Mouse (Mus musculus): ENCODE results near the gene Emilin3.

Emilin3 gene

DNA sequence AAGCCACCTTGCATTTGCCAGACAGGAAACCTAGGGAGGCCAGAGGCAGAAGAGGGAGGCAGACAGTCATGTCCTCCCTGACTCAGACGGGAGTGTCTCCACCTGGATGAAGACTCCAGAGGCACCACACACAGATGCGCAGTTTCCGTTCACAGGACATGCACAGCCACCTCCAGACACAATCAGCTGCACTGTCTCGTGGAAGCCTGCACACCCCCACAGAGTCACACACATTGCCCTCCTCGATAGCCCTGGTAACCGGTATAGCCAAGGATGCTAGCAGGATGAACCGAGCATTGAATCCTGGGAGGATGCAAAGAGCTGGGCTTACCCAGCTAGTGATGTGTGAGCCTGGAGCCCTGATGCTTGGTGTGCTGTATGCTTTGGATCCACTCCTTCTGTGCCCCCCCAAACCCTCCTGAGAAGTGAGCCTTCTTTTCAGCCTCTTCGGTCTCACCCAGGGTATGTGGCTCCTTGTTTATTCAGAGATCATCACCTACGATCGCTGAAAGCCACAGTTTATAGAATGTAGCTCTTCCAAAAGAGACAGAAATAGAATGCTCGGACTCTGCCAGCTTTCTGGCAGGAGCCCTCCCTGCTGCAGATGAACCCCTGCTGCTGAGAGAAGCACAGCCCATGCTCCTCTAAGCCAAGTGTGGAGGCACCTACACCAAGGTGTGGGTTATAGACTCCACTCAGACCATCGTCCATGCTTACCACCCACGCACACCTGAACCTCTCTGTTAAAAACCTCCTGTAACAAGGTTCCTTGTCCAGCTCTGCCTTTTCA lies 3.9 kb upstream of the Emilin3 start:
- DNase-seq = no peak

- no peak for DNase-seq
Observed at GRCm38 (mm10) chr2:160914656-160915055, 2.5 kb upstream of the Emilin3 start.

GRCm38 (mm10) chr2:160911558-160912201 lies 448 bp downstream of the Emilin3 start:
- peak; percentile 34 for DNase-seq

DNA sequence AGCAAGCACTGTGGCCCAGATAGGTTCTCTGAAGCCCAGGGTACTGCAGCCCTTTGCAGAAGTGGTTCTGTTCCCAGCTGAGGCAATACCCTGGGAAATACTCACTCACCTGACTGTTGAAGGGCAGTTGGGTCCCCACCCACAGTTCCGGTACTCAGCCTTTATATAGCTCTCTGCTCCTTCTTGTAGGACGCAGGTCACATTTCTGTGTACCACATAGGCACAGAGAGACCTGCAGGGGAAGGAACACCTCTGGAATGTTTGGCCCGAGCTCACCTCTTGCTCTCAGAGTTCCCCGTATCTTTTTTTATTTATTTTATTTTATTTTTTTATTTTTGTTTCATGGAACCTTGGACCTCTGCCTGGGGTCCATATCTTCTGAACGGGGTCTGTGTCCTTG lies 1.5 kb downstream of the Emilin3 start:
- no peak for DNase-seq

DNA sequence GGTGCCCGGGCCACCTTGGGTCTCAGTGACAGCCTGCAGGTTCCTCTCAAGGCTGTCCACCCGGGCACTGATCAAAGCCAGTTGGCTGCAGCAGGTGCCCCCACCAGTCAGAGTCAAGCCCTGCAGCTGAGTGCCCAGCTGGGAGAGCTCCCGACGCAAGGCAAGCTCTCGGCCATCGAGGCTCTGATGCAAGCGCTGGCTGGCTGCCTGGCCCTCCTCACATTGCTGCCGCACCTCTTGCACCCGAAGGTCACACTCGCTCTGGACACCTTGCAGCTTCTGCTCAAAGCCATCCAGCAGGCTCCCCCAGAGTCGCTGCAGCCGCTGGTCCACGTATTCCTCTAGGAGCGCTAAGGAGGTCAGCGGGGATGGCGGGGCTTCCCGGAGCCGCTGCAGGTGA lies 3.5 kb downstream of the Emilin3 start:
- DNase-seq = no peak

GRCm38 (mm10) chr2:160906101-160906500 lies 6.0 kb downstream of the Emilin3 start:
- no peak for DNase-seq

GRCm38 (mm10) chr2:160905301-160905700 lies 6.8 kb downstream of the Emilin3 start:
- DNase-seq = no peak

- DNase-seq = no peak
Observed at GRCm38 (mm10) chr2:160901656-160902412, 10.3 kb downstream of the Emilin3 start.

DNA sequence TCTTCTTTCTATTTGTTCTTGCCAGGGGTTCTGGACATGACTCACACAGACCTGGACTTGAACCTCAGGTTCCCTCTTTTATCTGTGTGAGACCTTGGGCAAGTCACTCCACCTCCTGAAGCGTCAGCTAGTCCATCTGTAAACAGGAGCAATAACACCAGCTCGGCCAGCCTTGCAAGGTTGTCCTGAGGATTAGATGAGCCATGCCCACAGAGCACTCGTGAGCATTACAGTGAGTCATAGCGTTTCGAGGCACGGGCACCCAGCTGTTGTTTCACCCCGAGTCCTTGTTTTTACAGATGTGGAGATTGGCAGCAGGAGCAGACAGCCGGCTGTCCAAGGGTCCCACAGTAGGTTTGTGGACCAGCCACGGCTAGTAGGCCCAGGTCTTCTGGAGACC lies 20.4 kb downstream of the Emilin3 start:
- no peak for DNase-seq

DNA sequence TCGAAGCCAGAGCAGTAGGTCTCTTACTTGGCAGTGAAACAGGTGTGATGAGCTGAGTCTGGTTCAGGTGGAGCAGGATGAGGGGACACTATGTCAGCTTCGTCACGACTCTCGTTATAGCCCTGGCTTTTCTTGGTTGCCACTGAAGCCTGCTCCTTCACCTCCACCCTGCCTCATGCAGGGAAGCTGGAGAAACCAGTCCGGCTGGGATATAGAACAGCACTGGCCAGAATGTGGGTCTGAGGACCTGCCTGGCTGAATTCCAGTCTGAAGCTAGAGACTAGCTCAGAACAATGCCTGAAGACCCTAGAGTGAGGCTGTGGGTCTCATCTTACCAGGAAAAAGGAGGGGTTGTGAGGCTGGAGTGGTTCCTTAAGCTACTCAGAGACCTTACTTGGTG lies 21.1 kb downstream of the Emilin3 start:
- DNase-seq = no peak

DNA sequence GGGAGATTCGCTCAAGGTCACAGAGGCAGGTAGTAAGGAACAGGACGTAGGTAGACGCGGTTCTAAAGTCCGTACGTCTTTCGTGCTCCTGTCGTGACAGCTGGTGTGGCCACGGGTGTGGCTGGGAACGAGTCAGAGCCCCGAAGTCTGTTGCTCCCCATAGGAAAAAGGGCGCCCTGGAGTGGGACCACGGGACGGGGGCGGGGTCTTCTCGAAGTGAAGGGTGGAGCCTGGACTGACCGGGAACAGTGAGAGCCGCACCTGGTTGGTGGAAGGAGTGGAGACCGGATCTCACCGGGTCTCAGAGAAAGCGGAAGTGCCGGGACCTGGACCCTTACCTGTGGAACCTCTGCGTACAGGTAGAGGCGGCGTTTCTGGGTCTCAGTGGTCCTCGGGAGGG lies 24.3 kb downstream of the Emilin3 start:
- peak; percentile 86 for DNase-seq

DNA sequence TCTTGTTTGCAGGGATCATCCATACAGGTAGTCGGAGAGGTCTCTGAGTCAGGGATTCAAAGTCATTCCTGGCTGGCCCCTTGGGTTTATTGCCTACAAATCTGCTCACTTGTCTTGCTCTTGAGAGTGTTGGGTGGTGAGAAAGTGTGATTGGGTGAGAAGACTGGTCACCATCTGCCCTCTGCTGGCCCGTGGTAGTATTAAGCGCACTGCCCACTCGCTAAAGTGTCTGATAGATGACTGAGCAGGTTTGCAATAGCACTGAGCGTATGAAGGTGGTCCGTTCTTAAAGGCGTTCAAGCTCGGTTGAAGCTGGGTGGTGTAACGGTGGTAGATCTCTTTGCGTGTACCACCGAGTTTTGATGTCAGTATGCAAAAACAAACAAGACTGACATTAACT lies 24.8 kb downstream of the Emilin3 start:
- peak; percentile 92 for DNase-seq

- DNase-seq = no peak
Observed at GRCm38 (mm10) chr2:160886221-160886620, 25.9 kb downstream of the Emilin3 start.

DNA sequence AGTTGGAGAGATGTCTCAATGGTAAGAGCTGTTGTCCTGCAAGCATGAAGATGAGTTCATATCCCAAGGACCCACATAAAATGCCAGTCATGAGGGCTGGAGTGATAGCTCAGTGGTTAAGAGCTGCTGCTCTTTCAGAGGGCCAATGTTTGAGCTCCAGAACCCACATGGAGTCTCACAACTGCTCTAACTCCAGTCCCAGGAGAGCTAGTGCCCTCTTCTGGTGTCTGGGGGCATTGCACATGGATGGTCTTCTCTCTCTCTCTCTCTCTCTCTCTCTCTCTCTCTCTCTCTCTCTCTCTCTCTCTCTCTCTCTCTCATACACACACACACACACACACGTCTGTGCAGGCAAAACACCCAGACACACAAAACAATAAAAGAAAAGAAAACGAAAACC lies 27.3 kb downstream of the Emilin3 start:
- DNase-seq = peak; percentile 76

- DNase-seq = peak; percentile 59
Observed at GRCm38 (mm10) chr2:160883912-160884311, 28.2 kb downstream of the Emilin3 start.

GRCm38 (mm10) chr2:160882436-160882835 lies 29.7 kb downstream of the Emilin3 start:
- DNase-seq = no peak

GRCm38 (mm10) chr2:160881462-160882101 lies 30.5 kb downstream of the Emilin3 start:
- no peak for DNase-seq

DNA sequence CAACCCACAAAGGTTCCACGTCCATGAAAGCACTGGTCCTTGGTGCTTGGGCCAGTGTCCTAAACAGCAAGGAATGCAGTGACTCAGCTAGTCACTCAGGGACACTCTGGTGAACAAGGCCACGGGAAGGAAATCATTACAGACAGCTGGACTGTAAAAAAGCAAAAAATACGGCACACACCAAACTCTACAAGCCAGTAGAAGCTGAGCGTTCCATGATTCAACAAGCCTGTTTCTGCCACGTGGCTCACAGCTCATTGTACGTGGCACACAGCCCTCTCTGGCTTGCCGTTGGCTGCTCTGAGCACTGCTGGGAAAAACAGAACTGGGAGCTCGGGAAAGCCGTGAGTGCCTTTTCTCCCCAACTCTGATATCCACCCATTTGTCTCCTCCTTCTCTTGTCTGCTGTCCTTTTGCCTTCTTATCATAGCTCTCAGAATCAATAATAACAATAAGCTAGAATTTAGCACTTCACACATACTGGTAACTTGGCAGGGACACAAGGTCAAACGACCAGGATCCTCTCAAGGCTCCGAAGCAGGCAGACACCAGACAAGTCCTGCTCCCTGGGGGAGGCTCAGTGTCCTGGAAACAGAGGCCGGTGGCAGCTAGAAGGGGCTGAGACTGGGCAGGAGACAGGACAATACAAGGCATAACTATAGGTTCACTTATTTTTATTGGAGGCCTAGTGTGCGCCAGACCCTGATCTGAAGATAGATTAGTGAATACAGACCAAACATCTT lies 31.5 kb downstream of the Emilin3 start, which contains the start of gene Lpin3:
Lpin3 (plus strand) TSS at position 218 of the 743 bp plus-strand sequence.
- DNase-seq = peak; percentile 60

GRCm38 (mm10) chr2:160876115-160876514 lies 36.0 kb downstream of the Emilin3 start:
- no peak for DNase-seq

DNA sequence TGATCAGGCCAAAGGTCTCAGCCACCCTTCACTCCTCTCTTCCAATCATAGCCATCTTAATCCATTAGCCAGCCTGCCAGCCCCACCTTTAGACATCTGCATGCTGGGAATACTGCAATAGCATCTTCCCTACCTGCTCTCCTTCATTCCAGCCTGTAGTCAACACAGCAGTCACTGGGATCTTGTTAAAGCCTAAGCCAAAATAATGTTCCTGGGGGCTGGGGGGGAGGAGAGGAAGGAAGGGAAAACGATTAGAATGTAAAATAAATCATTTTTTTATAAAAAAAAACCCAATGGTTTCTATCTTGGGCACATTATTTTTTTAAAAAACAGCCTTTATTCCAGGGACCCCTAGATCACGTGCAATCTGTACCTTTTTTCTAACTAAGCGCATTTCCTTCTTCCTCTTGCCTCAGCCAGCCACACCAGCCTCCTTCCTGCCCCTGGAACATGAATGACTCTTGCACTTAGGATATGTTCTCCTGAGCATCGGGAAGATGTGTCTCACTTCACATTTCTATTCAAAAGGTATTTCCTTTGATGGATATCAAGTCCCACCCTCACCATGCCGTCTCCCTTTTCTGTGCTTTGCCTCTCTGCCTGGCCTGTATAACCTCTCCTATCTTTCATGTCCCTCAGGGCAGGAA lies 37.8 kb downstream of the Emilin3 start:
- DNase-seq = peak; percentile 31

DNA sequence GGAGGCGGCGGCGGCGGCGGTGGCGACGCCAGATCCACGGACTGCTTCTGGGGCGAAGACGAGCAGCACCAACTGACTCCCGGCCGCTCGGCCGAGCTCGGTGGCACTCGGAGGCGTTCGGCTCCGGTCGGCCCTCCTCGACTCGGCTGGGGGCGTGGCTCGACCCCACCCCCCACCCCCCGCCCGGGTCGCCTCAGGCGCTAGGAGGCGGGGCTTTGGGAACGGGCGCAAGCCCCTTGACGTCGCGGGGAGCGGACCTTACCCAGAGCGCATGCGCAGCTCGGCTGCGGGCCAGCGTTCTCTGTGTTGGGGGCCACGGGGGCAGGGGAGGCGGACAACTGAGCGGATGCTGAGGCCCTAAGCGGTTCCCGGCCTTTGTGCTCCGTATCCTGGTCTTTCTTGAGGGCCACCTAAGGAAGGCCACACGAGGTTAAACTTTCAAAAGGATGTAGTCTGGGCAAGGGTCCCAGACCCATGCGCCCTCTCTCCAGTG lies 39.2 kb downstream of the Emilin3 start, which contains the start of gene Zhx3:
Zhx3 (minus strand) TSS at position 109 of the 493 bp plus-strand sequence.
- DNase-seq = peak; percentile 96
